Mouse (Mus musculus) G1E-ER4 (cell line): ENCODE measurements around the gene Ppih. TPM values are rescaled to one million over a fixed set of nuclear protein-coding genes. Genes with fewer than 3 reads are reported as not detected.

Experiments used
- GATA1 ChIP-seq: IDR thresholded peaks from one replicate; pipeline ENCODE4 v1.8.0; 2012; ENCODE audit warnings: low read length, inconsistent platforms
- polyA plus RNA-seq: library from polyadenylated mRNA; stranded (reverse); fragments of >175 nt; gene quantifications from 2 replicates; pipeline ENCODE4 v1.2.3, GENCODE M21; 2012

The Ppih gene
- polyA plus RNA-seq, 1 experiment: 4.2 TPM

DNA sequence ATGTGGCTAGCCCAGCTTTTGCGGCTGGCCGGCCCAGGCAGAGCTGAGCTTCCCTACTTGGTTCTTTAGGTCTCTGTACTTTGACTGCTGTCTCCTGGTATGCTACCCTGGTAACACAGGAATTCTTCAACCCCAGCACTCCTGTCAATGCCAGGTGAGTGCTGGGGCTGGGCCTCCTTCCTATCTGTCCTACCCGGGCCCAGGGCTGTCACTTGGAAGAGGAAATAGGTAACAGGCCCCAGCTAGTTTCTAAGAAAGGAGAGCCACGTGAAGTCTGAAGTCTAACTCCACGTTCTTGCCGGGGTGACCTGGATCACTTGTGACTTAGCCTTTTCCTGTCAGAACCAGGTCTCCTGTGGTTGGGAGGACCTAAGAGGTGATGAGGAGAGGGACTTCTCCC lies 63.3 kb downstream of the Ppih start:
- TF ChIP-seq GATA1: no peak

DNA sequence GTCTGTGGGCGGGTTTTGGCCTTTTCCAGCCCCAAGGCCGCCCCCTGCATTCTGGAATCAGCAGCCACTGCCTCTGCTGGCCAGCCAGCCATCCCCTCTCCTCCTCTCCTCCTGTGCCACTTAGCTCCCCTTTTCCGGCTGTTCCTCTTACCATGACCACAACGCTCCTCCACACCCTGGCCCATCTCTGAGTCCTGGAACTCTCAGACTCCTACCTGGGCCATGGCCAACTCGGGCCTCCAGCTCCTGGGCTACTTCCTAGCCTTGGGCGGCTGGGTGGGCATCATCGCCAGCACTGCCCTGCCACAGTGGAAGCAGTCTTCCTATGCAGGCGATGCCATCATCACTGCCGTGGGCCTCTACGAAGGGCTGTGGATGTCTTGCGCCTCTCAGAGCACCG lies 65.0 kb downstream of the Ppih start, which contains the start of gene Cldn19:
Gene Cldn19 (plus strand): TSS at position 64 of the 400 bp plus-strand sequence.
- TF ChIP-seq GATA1: no peak

DNA sequence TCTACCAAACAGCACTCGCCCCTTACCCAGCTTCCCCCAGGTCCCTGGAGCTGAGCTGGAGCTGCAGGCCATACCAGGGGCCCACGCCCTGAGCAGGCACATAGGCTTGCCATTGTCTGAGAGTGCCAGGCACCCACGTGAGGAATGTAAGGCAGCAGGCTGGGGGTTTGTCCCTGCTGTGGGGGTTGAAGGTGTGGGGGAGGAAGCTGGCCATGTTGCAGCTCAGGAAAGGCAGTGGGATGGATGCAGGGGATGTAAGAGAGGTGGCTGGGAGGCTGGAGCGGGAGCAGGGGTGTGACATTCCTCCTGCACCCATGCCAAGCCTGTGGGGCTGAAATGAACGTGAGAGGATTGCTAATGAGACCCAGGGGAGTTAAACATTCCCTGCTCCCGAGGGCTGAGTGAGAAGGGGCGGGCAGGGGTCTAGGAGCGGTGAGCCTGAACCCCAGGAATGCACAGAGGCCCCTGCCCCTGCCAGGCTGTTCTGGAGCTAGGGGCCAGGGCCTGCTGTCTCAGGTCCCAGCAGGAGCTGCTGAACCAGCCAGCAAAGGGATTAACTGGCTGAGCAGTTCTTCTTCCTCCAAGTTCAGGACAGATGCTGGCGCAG lies 66.2 kb downstream of the Ppih start:
- no peak for TF ChIP-seq GATA1

DNA sequence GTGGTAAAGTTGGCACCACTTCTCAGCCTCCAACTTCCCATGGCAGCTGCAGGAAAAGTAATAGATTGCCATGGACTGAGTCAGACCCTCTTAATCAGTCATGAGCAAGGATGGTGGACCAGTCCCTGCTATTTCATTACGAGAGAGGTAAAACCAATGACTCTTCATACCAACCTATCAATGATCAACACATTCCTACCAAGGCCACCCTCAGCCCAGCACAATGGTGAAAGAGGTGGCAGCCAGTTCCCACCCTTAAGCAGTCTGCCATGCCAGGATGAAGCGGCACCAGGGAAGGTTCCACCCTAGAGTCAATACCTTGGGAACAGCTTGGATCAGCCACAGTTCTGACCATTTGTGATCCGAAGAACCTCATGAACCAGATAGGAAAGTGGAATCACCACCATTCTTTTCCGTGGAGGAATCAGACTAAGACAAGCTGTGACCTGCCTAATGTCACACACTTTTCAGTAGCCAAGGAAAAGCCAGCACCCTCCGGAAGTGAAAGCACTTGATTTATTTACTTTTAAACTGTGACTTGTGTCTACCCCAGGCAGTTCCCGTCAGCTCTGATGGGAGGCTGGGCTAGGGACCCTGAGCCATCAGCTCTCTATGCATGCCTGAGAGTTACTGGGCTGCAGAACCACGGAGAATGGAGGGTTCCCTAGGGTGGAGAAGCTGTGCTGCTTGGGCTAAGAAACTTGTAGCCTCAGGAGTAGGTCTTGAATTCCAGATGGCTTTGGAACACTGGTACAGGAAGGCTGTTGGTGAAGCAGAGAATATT lies 68.1 kb downstream of the Ppih start:
- TF ChIP-seq GATA1: no peak

Other genes starting within 250 kb of the Ppih start
- 62.4 and 63.7 TPM in 2 replicates for gene Slc2a1, start 211.8 kb downstream of the Ppih start, polyA plus RNA-seq
- 10.8 and 14.3 TPM in 2 replicates for gene Zfp691, start 146.4 kb downstream of the Ppih start, polyA plus RNA-seq
- 88.5 and 109 TPM in 2 replicates for gene Ermap, start 130.5 kb downstream of the Ppih start, polyA plus RNA-seq
- gene Svbp, start 125.2 kb downstream of the Ppih start, polyA plus RNA-seq: 446 and 491 TPM in 2 replicates
- gene Tmem269, start 102.3 kb downstream of the Ppih start, polyA plus RNA-seq: not detected in 2 replicates
- 11.9 and 15.2 TPM in 2 replicates for gene AU022252, start 87.8 kb downstream of the Ppih start, polyA plus RNA-seq
- gene P3h1, start 87.6 kb downstream of the Ppih start, polyA plus RNA-seq: 7.2 and 8.1 TPM in 2 replicates
- gene Cldn19, start 65.1 kb downstream of the Ppih start, polyA plus RNA-seq: not detected in 2 replicates
- gene Ybx1, start 25.9 kb downstream of the Ppih start, polyA plus RNA-seq: 2,530 and 2,672 TPM in 2 replicates
- gene Ccdc30, start 95.0 kb upstream of the Ppih start, polyA plus RNA-seq: not detected in 2 replicates
- 15.0 and 15.6 TPM in 2 replicates for gene Ppcs, start 101.9 kb upstream of the Ppih start, polyA plus RNA-seq
- 0.09 and 0.14 TPM in 2 replicates for gene Zmynd12, start 102.3 kb upstream of the Ppih start, polyA plus RNA-seq
- gene Rimkla, start 172.1 kb upstream of the Ppih start, polyA plus RNA-seq: not detected in 2 replicates
- gene Foxj3, start 216.5 kb upstream of the Ppih start, polyA plus RNA-seq: 12.7 and 13.9 TPM in 2 replicates
- gene Frg2f1, start 219.0 kb upstream of the Ppih start, polyA plus RNA-seq: 5.6 and 11.9 TPM in 2 replicates